Mouse (Mus musculus) neural tube, embryonic 13.5 days (tissue): ENCODE data around the gene Rnf212b. TPM values are rescaled to one million over a fixed set of nuclear protein-coding genes. Genes with fewer than 3 reads are reported as not detected.

ENCODE experiments used
- ATAC-seq: fragments of 200-750 bp; cut with Nextera tagmentation; 2 replicates; pipeline ENCODE4 v1.8.0; 2017; ENCODE audit warnings: low read depth, mild to moderate bottlenecking, moderate TSS enrichment, moderate library complexity
- H3K27ac ChIP-seq: fragments of 300-500 bp; sonication (generic); replicated peaks from 2 replicates; pipeline ENCODE4 v1.5.1; 2015; ENCODE audit warnings: moderate library complexity, mild to moderate bottlenecking, inconsistent platforms
- H3K27me3 ChIP-seq: fragments of 300-500 bp; sonication (generic); 2 replicates; pipeline ENCODE4 v1.6.1; 2015; ENCODE audit warnings: mild to moderate bottlenecking, inconsistent platforms
- H3K36me3 ChIP-seq: fragments of 300-500 bp; sonication (generic); 2 replicates; pipeline ENCODE4 v1.6.1; 2015; ENCODE audit warnings: mild to moderate bottlenecking, inconsistent platforms
- H3K4me1 ChIP-seq: fragments of 300-500 bp; sonication (generic); replicated peaks from 2 replicates; pipeline ENCODE4 v1.6.1; 2015; ENCODE audit warnings: inconsistent platforms
- H3K4me2 ChIP-seq: fragments of 300-500 bp; sonication (generic); 2 replicates; pipeline ENCODE4 v1.6.1; 2015; ENCODE audit warnings: inconsistent platforms, mild to moderate bottlenecking, moderate library complexity
- H3K4me3 ChIP-seq: fragments of 300-500 bp; sonication (generic); 2 replicates; pipeline ENCODE4 v1.5.1; 2015; ENCODE audit warnings: mild to moderate bottlenecking, inconsistent platforms
- H3K9ac ChIP-seq: fragments of 300-500 bp; sonication (generic); 2 replicates; pipeline ENCODE4 v1.6.1; 2015; ENCODE audit warnings: moderate library complexity, mild to moderate bottlenecking, inconsistent platforms
- H3K9me3 ChIP-seq: fragments of 300-500 bp; sonication (generic); 2 replicates; pipeline ENCODE4 v1.6.1; 2016; ENCODE audit warnings: inconsistent platforms
- WGBS: fragments of 180-500 bp; shearing (Covaris S2); methylation state at CpG from one replicate; pipeline ENCODE4 v1.1.7; 2015; 5-methylcytosine and 5-hydroxymethylcytosine counted together
- polyA plus RNA-seq: library from polyadenylated mRNA; unstranded; fragments of >200 nt; fragmentation: Nextera tagmentation; extraction: Ambion mirVana; gene quantifications from 2 replicates; pipeline ENCODE4 v1.2.1, GENCODE M21; 2015

The Rnf212b gene
- polyA plus RNA-seq, 1 experiment from 2014 or later = not detected

DNA sequence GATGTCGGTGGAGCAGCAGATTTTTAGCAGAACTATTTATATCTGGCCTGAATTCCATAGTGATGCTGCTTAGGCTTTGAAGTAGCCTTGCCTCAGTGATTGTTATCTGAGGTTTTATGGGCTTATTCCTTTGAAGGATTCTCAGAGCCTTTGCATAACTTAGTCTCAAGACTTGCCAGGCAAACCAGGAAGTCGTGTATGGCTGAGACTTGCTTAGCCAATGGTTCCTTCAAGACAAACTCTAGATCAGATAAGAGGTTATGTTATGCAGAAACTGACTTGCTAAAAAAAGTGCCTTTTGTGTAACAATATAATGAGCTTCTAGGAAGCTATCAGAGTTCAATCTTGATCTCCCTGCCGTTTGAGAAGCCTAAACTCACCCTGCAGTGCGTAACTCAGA lies 11.5 kb upstream of the Rnf212b start:
- Histone ChIP-seq H3K36me3 (no peaks in the 10 kb centered on the region), H3K9ac (no peak overlapping the region), H3K4me1 (no peaks in the 10 kb centered on the region), H3K27me3 (no peaks in the 10 kb centered on the region), H3K4me2 (no peak overlapping the region), H3K4me3 (no peak overlapping the region), H3K9me3 (no peaks in the 10 kb centered on the region), H3K27ac (no peak overlapping the region)
- ATAC-seq = no peak
- WGBS = 88% methylated on average over 4 of the region's 4 CpGs

DNA sequence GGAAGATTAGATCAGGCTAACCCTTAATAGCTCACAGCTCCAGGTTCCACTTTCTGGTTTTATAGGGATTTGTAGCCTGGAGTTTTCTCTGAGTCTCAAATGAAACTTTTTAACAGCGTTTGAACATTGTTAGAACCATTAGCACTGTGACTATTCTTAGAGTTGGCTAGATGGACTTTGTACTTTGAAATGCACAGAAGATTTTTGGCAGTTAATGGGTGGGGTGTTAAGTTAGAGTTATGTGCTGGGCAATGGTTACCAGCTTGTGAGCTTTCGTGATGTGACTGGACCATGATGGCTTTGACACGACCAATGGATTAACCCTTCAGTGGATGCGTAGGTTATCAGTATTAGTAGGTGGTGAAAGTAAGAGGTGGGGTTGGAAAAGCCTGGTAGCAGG lies 7.8 kb upstream of the Rnf212b start:
- no peaks in the 10 kb centered on the region for H3K9me3 ChIP-seq
- 92% methylated on average over 4 of the region's 4 CpGs for WGBS
- H3K36me3 ChIP-seq = no peaks in the 10 kb centered on the region
- no peak overlapping the region for H3K4me3 ChIP-seq
- H3K4me1 ChIP-seq = no peaks in the 10 kb centered on the region
- no peak overlapping the region for H3K4me2 ChIP-seq
- H3K27ac ChIP-seq = no peak overlapping the region
- no peaks in the 10 kb centered on the region for H3K27me3 ChIP-seq
- ATAC-seq = no peak
- no peak overlapping the region for H3K9ac ChIP-seq

- Histone ChIP-seq H3K4me1 (no peaks in the 10 kb centered on the region), H3K36me3 (no peaks in the 10 kb centered on the region), H3K9ac (no peak overlapping the region), H3K27me3 (no peaks in the 10 kb centered on the region), H3K9me3 (no peaks in the 10 kb centered on the region), H3K4me2 (no peak overlapping the region), H3K4me3 (no peak overlapping the region), H3K27ac (no peak overlapping the region)
- ATAC-seq = no peak
- WGBS = 81% methylated on average over 4 of the region's 4 CpGs
These were observed 4.9 kb upstream of the Rnf212b start for GRCm38 (mm10) chr14:54808718-54809667.

DNA sequence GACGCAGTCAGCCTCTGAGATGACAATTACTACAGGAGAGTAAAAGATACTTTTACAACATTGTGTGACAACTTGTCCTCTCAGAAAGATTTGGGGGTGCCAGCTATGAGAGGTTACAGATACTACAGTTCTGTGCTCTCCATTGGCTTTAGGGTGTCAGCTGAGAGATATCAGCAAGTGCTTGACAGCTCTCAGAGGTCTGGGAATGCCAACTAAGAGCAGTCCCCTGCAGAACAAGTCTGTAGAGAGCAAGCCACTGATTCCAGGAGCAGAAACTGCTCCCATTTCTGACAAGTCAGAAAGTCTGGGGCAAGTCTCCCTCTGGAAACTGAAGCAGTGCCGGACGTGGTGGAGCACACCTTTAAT lies 4.3 kb upstream of the Rnf212b start:
- Histone ChIP-seq H3K4me1 (no peaks in the 10 kb centered on the region), H3K36me3 (no peaks in the 10 kb centered on the region), H3K27ac (no peak overlapping the region), H3K4me3 (no peak overlapping the region), H3K27me3 (no peaks in the 10 kb centered on the region), H3K9me3 (no peaks in the 10 kb centered on the region), H3K4me2 (no peak overlapping the region), H3K9ac (no peak overlapping the region)
- WGBS = 92% methylated on average over 3 of the region's 3 CpGs
- ATAC-seq = no peak

DNA sequence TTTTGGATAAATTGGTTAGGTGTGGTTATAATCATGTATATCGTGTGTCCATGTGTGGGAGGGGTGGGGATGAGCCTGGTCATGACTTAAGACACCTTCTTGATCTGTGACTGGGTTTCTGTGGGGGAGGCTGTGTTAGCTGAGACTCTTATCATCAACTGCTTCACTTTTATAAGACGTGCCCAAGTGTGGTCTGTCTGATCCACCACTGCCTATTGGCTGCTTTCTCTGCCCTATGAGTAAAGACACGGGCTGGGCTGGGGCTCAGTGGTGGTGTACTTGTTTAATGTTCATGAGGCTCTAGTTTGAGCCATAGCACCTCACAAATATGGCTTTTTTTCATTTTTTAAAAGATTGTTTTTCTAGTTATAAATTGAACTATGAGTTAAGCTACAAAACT lies 1.8 kb downstream of the Rnf212b start:
- Histone ChIP-seq H3K36me3 (no peaks in the 10 kb centered on the region), H3K9ac (no peak overlapping the region), H3K27me3 (no peaks in the 10 kb centered on the region), H3K4me1 (no peaks in the 10 kb centered on the region), H3K9me3 (no peaks in the 10 kb centered on the region), H3K4me2 (no peak overlapping the region), H3K4me3 (no peak overlapping the region), H3K27ac (no peak overlapping the region)
- 61% methylated on average over 3 of the region's 3 CpGs for WGBS
- ATAC-seq = no peak

DNA sequence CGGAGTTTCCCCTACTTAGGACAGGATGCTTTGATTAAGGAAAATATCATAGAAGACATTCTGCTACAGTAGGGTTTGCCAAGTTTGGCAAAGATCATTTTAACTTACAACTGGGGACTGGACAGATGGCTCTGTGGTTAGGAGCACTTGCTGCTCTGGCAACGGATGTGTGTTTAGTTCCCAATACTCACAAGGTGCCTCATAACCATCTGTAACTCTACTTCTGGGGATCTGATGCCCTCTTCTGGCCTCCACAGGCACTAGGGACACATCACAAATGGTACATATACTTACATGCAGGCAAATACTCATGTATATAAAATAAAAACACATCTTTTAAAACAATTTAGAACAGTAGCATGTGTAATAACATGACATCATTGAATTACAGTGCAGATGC lies 3.9 kb downstream of the Rnf212b start:
- no peaks in the 10 kb centered on the region for H3K9me3 ChIP-seq
- no peaks in the 10 kb centered on the region for H3K27me3 ChIP-seq
- WGBS = 52% methylated on average over 2 of the region's 2 CpGs
- no peaks in the 10 kb centered on the region for H3K36me3 ChIP-seq
- H3K9ac ChIP-seq = no peak overlapping the region
- H3K4me1 ChIP-seq = no peaks in the 10 kb centered on the region
- no peak overlapping the region for H3K27ac ChIP-seq
- ATAC-seq = no peak
- H3K4me3 ChIP-seq = no peak overlapping the region
- H3K4me2 ChIP-seq = no peak overlapping the region

- H3K27ac ChIP-seq = no peak overlapping the region
- WGBS = 89% methylated on average over 2 of the region's 2 CpGs
- no peaks in the 10 kb centered on the region for H3K27me3 ChIP-seq
These were observed 8.4 kb downstream of the Rnf212b start for GRCm38 (mm10) chr14:54822301-54822700.

DNA sequence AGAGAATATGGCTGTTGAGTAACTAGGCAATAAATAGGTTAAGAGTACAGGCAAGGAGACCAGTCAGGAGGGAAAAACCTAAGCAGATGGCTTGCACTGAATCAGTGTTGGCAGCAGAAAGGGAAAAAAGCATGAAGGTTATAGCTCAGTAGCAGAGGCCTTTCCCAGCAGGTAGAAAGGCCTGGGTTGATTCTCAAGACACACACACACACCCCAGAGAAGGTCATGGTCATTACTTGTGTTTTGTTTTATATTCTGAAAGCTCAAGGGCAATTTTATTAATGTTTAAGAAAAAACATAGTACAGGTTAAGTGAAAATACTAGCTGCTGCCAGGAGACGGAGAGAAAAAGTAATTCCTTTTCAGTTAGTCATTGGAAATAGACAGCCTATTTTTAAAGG lies 9.8 kb downstream of the Rnf212b start:
- no peaks in the 10 kb centered on the region for H3K36me3 ChIP-seq
- H3K9me3 ChIP-seq = no peaks in the 10 kb centered on the region
- H3K4me3 ChIP-seq = no peak overlapping the region
- no peak overlapping the region for H3K27ac ChIP-seq
- no peak for ATAC-seq
- H3K9ac ChIP-seq = no peak overlapping the region
- H3K4me1 ChIP-seq = no peaks in the 10 kb centered on the region
- WGBS = 95% methylated on average over 1 of the region's 1 CpGs
- no peak overlapping the region for H3K4me2 ChIP-seq
- no peaks in the 10 kb centered on the region for H3K27me3 ChIP-seq

More at GRCm38 (mm10) chr14:54822301-54822700, 8.4 kb downstream of the Rnf212b start:
- no peak overlapping the region for H3K4me3 ChIP-seq
- H3K9me3 ChIP-seq = no peaks in the 10 kb centered on the region
- H3K4me2 ChIP-seq = no peak overlapping the region
- no peaks in the 10 kb centered on the region for H3K4me1 ChIP-seq
- H3K36me3 ChIP-seq = no peaks in the 10 kb centered on the region
- ATAC-seq = no peak
- H3K9ac ChIP-seq = no peak overlapping the region

- no peak overlapping the region for H3K27ac ChIP-seq
- H3K27me3 ChIP-seq = peaks cover 6% of the 10 kb centered on the region; the same call in 1 of the 2 replicates
- no peaks in the 10 kb centered on the region for H3K36me3 ChIP-seq
- ATAC-seq = no peak
- WGBS = 5% methylated on average over 4 of the region's 4 CpGs
- no peak overlapping the region for H3K9ac ChIP-seq
- H3K9me3 ChIP-seq = no peaks in the 10 kb centered on the region
- H3K4me1 ChIP-seq = no peaks in the 10 kb centered on the region
- no peak overlapping the region for H3K4me3 ChIP-seq
- no peak overlapping the region for H3K4me2 ChIP-seq
These were observed 29.5 kb downstream of the Rnf212b start for GRCm38 (mm10) chr14:54843461-54843860.

GRCm38 (mm10) chr14:54855726-54856125 lies 41.8 kb downstream of the Rnf212b start:
- H3K36me3 ChIP-seq = peaks cover 27% of the 10 kb centered on the region
- H3K4me2 ChIP-seq = no peak overlapping the region
- H3K9ac ChIP-seq = no peak overlapping the region
- no peak overlapping the region for H3K27ac ChIP-seq
- H3K4me3 ChIP-seq = no peak overlapping the region
- WGBS = 97% methylated on average over 3 of the region's 3 CpGs
- H3K4me1 ChIP-seq = no peaks in the 10 kb centered on the region
- no peak for ATAC-seq
- no peaks in the 10 kb centered on the region for H3K9me3 ChIP-seq
- H3K27me3 ChIP-seq = no peaks in the 10 kb centered on the region

DNA sequence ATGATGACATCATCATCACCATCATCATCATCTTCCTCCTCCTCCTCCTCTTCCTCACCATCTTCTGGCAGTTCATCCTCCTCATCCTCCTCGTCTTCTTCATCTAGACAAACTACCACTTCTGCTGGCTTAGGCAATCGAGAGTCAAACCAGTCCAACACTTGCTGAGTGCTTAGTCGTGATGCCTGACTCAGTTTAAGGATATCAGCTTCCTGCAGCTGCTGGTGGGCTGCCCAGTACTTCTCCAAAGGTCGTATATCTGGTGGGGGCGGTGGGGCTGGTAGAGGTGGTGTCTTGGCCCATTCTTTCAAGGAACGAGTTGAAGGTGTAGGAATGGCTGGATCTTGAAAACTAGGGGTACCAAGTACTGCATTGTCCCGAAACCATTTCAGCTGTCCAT lies 42.8 kb downstream of the Rnf212b start:
- Histone ChIP-seq H3K4me3 (no peak overlapping the region), H3K9me3 (no peaks in the 10 kb centered on the region), H3K4me2 (no peak overlapping the region), H3K9ac (no peak overlapping the region), H3K27ac (no peak overlapping the region), H3K36me3 (peaks cover 27% of the 10 kb centered on the region), H3K4me1 (no peaks in the 10 kb centered on the region), H3K27me3 (no peaks in the 10 kb centered on the region)
- ATAC-seq = no peak
- WGBS = 86% methylated on average over 7 of the region's 7 CpGs

DNA sequence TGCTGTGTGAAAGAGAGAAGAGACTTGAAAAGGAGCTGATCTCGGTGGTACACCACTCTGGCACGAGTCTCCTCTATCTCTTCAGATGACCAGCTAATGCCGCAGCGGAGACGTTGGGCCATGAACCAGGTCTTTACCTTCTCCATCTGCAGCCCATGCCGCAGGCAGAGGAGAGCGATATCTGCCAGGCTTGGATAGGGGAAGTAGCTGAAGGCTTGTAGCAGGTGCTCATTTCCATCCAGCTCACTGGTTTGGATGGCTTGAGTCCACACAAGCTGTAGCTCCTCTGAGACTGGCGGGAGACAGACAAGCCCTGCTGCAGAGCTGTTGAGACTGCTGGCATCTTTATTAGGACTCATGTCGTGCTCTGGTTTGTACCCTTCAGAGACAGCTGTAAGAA lies 44.0 kb downstream of the Rnf212b start:
- Histone ChIP-seq H3K4me1 (peaks cover 2% of the 10 kb centered on the region), H3K4me3 (no peak overlapping the region), H3K27me3 (no peaks in the 10 kb centered on the region), H3K9ac (no peak overlapping the region), H3K27ac (no peak overlapping the region), H3K9me3 (no peaks in the 10 kb centered on the region), H3K36me3 (peaks cover 27% of the 10 kb centered on the region), H3K4me2 (no peak overlapping the region)
- ATAC-seq = no peak
- WGBS = 90% methylated on average over 9 of the region's 9 CpGs

DNA sequence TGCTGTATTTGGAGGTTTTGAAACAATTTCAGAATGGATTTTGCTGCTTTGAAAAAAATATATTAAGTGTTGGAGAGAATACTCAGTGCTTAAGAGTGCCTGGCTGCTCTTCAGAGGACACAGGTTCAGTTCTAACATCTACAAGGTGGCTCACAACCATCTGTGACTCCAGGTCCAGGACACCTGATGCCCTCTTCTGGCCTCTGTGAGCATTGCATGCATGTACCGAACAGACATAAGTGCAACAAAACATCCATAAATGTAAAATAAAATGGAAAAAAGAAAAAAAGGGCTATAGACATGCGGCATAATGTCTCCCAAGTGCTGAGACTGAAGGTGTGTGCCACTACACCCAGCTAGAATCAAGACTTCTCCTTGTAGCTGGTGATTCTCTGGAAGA lies 46.6 kb downstream of the Rnf212b start:
- Histone ChIP-seq H3K36me3 (peaks cover 22% of the 10 kb centered on the region), H3K27ac (no peak overlapping the region), H3K27me3 (no peaks in the 10 kb centered on the region), H3K9ac (no peak overlapping the region), H3K9me3 (no peaks in the 10 kb centered on the region), H3K4me3 (no peak overlapping the region), H3K4me1 (peaks cover 12% of the 10 kb centered on the region), H3K4me2 (no peak overlapping the region)
- ATAC-seq = no peak
- 38% methylated on average over 2 of the region's 2 CpGs for WGBS
